Comparison of ENCODE assay signal across 8 mouse cellular contexts in genomic region chr17:35969418-35970389, GRCm38 (mm10). TPM values are rescaled to one million over a fixed set of nuclear protein-coding genes. Genes with fewer than 3 reads are reported as not detected.
DNase-seq lines count a peak whose midpoint lies in the region; ATAC-seq lines count a peak whose summit lies in the region.

Gene Abcf1 (minus strand): TSS chr17:35969761.

- H3K4me2 ChIP-seq in hindbrain, embryonic 12.5 days (replicated peaks) = peak within 1 kb of the TSS; percentile 85

- under 1% methylated on average over 65 of the region's 68 CpGs for WGBS in hindbrain, embryonic 12.5 days

- H3K4me1 ChIP-seq in hindbrain, embryonic 12.5 days = peaks cover 19% of the 10 kb centered on the region

- peaks cover 32% of the 10 kb centered on the region for H3K36me3 ChIP-seq in hindbrain, embryonic 12.5 days

- H3K27me3 ChIP-seq in hindbrain, embryonic 12.5 days = no peaks in the 10 kb centered on the region

- peak within 1 kb of the TSS; percentile 52 for H3K27ac ChIP-seq in hindbrain, embryonic 12.5 days

- peak within 1 kb of the TSS; percentile 74 for H3K4me3 ChIP-seq in hindbrain, embryonic 12.5 days

- ATAC-seq in hindbrain, embryonic 12.5 days (ENCODE audit: low FRiP score) = peak; percentile 98

- H3K9me3 ChIP-seq in hindbrain, embryonic 12.5 days (replicated peaks) = no peaks in the 10 kb centered on the region

- peak; percentile 98 for DNase-seq in NIH3T3 (ENCODE audit: low read depth)
- DNase-seq in cerebellum, postnatal 10 days = peak; percentile 100
- DNase-seq in frontal cortex, postnatal 10 days (ENCODE audit: low spot score in 2 of 2) = peak; percentile 97 to 99
- peak; percentile 96 to 98 for DNase-seq in layer of hippocampus, postnatal 14 days (ENCODE audit: low spot score in 2 of 2)
- peak; percentile 100 for DNase-seq in lung, postnatal 14 days
- peak; percentile 95 for DNase-seq in retina, adult 2 months (ENCODE audit: low read depth, low spot score)
- peak; percentile 98 to 99 for DNase-seq in thymus, postnatal 36 days

- H3K9ac ChIP-seq in hindbrain, embryonic 12.5 days = peak within 1 kb of the TSS; percentile 75

RNA-seq across cellular contexts. Expression of gene Abcf1, which starts in this region (rescaled TPM):
- 109 and 119 TPM in 2 replicates for polyA plus RNA-seq in hindbrain, embryonic 12.5 days (2016; fragmentation: Nextera tagmentation; extraction: Ambion mirVana)
- total RNA-seq in layer of hippocampus, postnatal 14 days (2021) = 10 to 100 TPM; 76.7 to 84.5 TPM

Comparison
In these comparisons a context has a peak if more than half of its experiments do, and no peak if none do; other contexts are left out.
1. Peak in every context shown above with its lines: DNase-seq, ATAC-seq, H3K4me3 ChIP-seq and H3K27ac ChIP-seq.